Mouse (Mus musculus) Patski (cell line): ENCODE results near the gene Klhdc9. TPM values are rescaled to one million over a fixed set of nuclear protein-coding genes. Genes with fewer than 3 reads are reported as not detected.
A peak's percentile ranks its signal among the peaks of the same experiment; 100 is the strongest.
"Not testable (repeated sequence)": the region's sequence is repeated elsewhere in the genome, so short reads cannot be mapped to it uniquely, and the experiment has no call there.

Source experiments
- ATAC-seq: fragments of 100-300 bp; one replicate; pipeline ENCODE4 v1.8.0; 2021
- CTCF ChIA-PET: fragments of 350-600 bp; sonication (Branson Sonifier 250); formaldehyde crosslinking; loops from one replicate; lab custom pipeline; 2022; ENCODE audit warnings: inconsistent platforms; lab: Charles Lee
- POLR2A ChIA-PET: fragments of 350-600 bp; sonication (Branson Sonifier 250); formaldehyde crosslinking; loops from one replicate; lab custom pipeline; 2022; ENCODE audit warnings: antibody characterized with exemption, inconsistent platforms; lab: Charles Lee
- DNase-seq: peaks from one replicate; pipeline ENCODE4 v3.0.0-alpha.2; 2011; ENCODE audit warnings: low read depth, low spot score
- H3K27me3 ChIP-seq: fragments of 371-371 bp; one replicate; pipeline ENCODE4 v1.5.1; 2021
- CTCF ChIP-seq: fragments of 100-300 bp; IDR thresholded peaks from one replicate; pipeline ENCODE4 v1.5.1; 2021
- in situ Hi-C: fragments of 300-500 bp; cut with MboI; formaldehyde crosslinking; loops from 3 replicates; pipeline ENCODE4 v1.11.1; 2018; ENCODE audit warnings: low pct_unique_long_range_greater_than_20kb, mixed read lengths
- polyA plus RNA-seq: library from polyadenylated mRNA; unstranded; gene quantifications from one replicate; pipeline ENCODE4 v1.2.3, GENCODE M21; 2021

Gene Klhdc9
- polyA plus RNA-seq, 1 experiment from 2014 or later, result not detected

GRCm38 (mm10) chr1:171343922-171344677 lies 16.5 kb downstream of the Klhdc9 start:
- POLR2A ChIA-PET, result interaction anchor here (0.6 to 2.4 kb wide), 6 partner anchors 12 to 1797 kb away, joined by 3 to 10 read pairs (median 4); partner anchors contain the start of genes B4galt3 and Dedd
- in situ Hi-C loops, result no loop called here
- CTCF ChIA-PET, result interaction anchor here (1.0 to 1.1 kb wide), 2 partner anchors 12 to 14 kb away, joined by 3 to 4 read pairs; no protein-coding TSS in a partner anchor
- ATAC-seq, result no peak
- no peak for TF ChIP-seq CTCF
- DNase-seq, result no peak
- no peaks in the 10 kb centered on the region for H3K27me3 ChIP-seq

GRCm38 (mm10) chr1:171342262-171343207 lies 18.1 kb downstream of the Klhdc9 start:
- no peaks in the 10 kb centered on the region for H3K27me3 ChIP-seq
- CTCF ChIA-PET, result interaction anchor here (1.5 kb wide), 1 partner anchor 14 kb away, joined by 3 read pairs; the partner anchor contains the start of gene Dedd
- ATAC-seq (peak; percentile 29), DNase-seq (no peak)
- in situ Hi-C loops, result no loop called here
- POLR2A ChIA-PET, result interaction anchor here (0.5 to 1.6 kb wide), 2 partner anchors 10 to 11 kb away, joined by 3 to 5 read pairs; no protein-coding TSS in a partner anchor
- TF ChIP-seq CTCF, result no peak

DNA sequence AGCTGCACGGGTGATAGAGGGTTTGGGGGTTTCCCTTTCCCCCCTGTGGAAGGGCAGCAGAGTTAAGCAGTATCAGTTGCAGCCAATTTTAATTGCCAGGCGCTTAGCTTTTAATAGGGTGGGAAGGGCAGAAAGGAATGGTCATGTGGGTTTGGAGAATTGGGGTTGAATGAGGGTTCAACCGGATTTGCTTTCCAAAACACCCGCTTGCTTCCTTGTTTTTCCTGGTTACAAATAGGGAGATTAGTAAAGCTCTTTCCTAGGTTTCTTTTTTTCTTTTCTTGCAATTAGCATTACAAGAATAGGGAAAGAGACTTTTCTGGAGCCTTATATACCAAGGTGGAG lies 30.4 kb downstream of the Klhdc9 start:
- ATAC-seq, result no peak
- DNase-seq, result no peak
- ChIA-PET POLR2A (interaction anchor here (1.5 kb wide), 1 partner anchor 16 kb away, joined by 6 read pairs; the partner anchor contains the start of genes Nit1 and Pfdn2), CTCF (interaction anchor here (0.6 to 1.4 kb wide), 2 partner anchors 24 to 218 kb away, joined by 3 read pairs; no protein-coding TSS in a partner anchor)
- TF ChIP-seq CTCF, result no peak
- H3K27me3 ChIP-seq, result no peaks in the 10 kb centered on the region
- in situ Hi-C loops, result no loop called here

DNA sequence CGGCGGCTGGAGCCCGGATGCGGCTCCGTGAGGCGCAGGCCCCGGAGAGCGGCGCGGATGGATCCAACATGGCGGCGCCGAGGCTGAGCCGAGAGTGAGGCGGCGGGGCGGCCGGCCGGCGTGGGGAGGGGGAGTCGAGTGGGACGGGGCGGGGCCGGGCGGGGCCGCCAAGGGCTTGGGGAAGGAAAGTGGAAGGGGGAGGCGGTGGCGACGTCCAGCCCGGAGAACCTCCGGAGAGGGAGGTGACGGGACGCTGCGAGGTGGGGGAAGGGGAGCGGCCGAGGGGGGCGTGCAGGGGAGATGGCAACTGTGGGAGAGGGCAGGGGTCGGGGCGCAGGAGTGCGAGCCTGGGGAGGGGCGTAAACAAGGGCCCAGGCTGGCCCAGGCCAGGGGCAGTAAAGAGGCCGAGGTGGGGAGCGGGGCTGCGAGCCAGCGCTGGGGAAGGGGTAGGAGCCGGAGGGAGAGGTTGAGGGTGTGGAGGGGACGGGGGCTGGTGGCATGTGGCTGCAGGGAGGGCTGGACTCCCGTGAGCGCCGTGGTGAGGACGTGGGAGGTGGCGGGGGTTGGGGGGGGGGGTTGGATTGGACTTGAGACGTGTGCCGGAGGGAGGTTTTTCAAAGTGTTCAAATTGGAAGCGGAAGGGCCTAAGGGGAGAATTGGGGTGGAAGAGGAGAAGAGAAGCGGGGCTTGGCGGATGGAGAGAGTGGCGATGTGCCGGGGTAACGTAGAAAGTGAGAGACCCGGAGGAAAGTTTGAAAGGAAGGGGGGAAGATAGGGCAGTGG lies 31.0 kb downstream of the Klhdc9 start:
- H3K27me3 ChIP-seq, result no peaks in the 10 kb centered on the region
- ChIA-PET CTCF (interaction anchor here (0.6 to 1.9 kb wide), 4 partner anchors 22 to 218 kb away, joined by 3 to 4 read pairs (median 4); no protein-coding TSS in a partner anchor), POLR2A (interaction anchor here (1.5 to 1.9 kb wide), 2 partner anchors 16 kb away, joined by 6 to 10 read pairs; partner anchors contain the start of genes Nit1 and Pfdn2)
- ATAC-seq, result peak; percentile 17
- no peak for TF ChIP-seq CTCF
- in situ Hi-C loops, result no loop called here
- DNase-seq, result no peak

DNA sequence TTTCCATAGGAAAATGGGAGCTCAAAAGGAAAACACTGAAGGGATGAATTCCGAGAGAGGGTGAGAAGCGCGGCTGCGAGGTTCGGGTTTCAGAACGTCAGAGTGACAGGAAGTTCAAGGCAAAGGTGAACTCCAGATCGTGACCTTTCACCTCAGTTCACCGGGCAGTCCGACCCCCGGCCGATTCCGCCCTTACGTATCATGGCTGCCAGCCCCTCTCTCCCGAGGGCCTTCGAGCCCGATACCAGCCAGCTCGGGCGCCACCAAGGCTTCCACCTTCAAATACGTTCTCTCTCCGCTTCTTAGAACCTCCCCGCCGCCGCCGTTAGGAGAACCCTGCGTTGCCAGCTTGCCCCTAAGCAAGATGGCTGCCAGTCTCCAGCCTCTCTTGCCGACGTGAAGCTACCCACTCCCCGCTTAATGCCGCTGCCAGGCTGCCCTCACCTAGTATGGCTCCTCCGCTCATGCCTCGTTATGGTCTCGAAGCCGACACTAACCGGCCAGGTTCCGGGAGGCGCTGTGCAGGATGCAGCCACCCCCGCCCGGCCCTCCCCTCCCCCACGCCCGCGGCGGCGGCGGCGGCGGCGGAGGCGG lies 31.7 kb downstream of the Klhdc9 start, which contains the start of gene Dedd:
Gene Dedd (plus strand): TSS at position 307 of the 594 bp plus-strand sequence.
- H3K27me3 ChIP-seq, result no peaks in the 10 kb centered on the region
- ChIA-PET POLR2A (interaction anchor here (1.1 to 1.9 kb wide), 2 partner anchors 16 to 59 kb away, joined by 3 to 10 read pairs; partner anchors contain the start of genes B4galt3, Nit1 and Pfdn2), CTCF (interaction anchor here (0.9 to 2.0 kb wide), 9 partner anchors 9 to 173 kb away, joined by 3 to 4 read pairs (median 4); partner anchors contain the start of genes Nit1 and Pfdn2)
- DNase-seq (peak; percentile 68), ATAC-seq (peak; percentile 91)
- in situ Hi-C loops, result no loop called here
- TF ChIP-seq CTCF, result no peak

GRCm38 (mm10) chr1:171328244-171328643 lies 32.4 kb downstream of the Klhdc9 start:
- in situ Hi-C loops, result no loop called here
- no peak for ATAC-seq
- H3K27me3 ChIP-seq, result no peaks in the 10 kb centered on the region
- no peak for TF ChIP-seq CTCF
- ChIA-PET POLR2A (interaction anchor here (0.5 to 1.9 kb wide), 3 partner anchors 17 to 58 kb away, joined by 3 to 10 read pairs (median 3); partner anchors contain the start of genes B4galt3, Nit1 and Pfdn2), CTCF (interaction anchor here (0.9 to 2.0 kb wide), 9 partner anchors 10 to 173 kb away, joined by 3 to 4 read pairs (median 4); partner anchors contain the start of genes Nit1 and Pfdn2)
- DNase-seq, result no peak

DNA sequence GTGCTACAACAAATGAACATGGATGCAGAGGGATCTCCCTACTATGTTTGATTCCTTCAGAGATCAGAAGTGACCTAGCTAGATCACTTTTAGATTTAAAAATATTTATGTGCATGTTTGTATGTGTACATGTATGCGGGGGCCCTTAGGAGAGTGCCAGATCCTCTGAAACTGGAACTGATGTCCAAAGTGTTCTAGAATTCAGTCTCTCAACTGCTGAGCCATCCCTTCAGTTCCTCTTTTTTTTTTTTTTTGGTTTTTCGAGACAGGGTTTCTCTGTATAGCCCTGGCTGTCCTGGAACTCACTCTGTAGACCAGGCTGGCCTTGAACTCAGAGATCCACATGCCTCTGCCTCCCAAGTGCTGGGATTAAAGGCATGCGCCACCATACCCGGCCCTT lies 34.0 kb downstream of the Klhdc9 start:
- POLR2A ChIA-PET, ATAC-seq, DNase-seq, H3K27me3 ChIP-seq, in situ Hi-C loops: not testable (repeated sequence)
- CTCF ChIA-PET, result interaction anchor here (1.3 to 2.0 kb wide), 2 partner anchors 16 to 32 kb away, joined by 4 read pairs; no protein-coding TSS in a partner anchor

- DNase-seq (no peak), ATAC-seq (no peak)
- in situ Hi-C loops, result no loop called here
- no peak for TF ChIP-seq CTCF
- ChIA-PET POLR2A (no interaction called here), CTCF (interaction anchor here (1.4 to 5.4 kb wide), 2 partner anchors 32 to 62 kb away, joined by 3 to 37 read pairs; no protein-coding TSS in a partner anchor)
- no peaks in the 10 kb centered on the region for H3K27me3 ChIP-seq
Observed at GRCm38 (mm10) chr1:171325571-171325970, 35.0 kb downstream of the Klhdc9 start.
